Mouse (Mus musculus) ES-E14 (cell line): ENCODE measurements around the gene Hnrnph2. TPM values are rescaled to one million over a fixed set of nuclear protein-coding genes. Genes with fewer than 3 reads are reported as not detected.

ENCODE experiments used
- DNase-seq: peaks from one replicate; pipeline ENCODE4 v3.0.0-alpha.2; 2013; ENCODE audit warnings: low read depth, low spot score
- H3K27ac ChIP-seq: 2 replicates; pipeline ENCODE4 v1.5.1; 2012; ENCODE audit warnings: low read depth, mild to moderate bottlenecking, low read length, moderate library complexity, mixed read lengths; ENCODE audit not compliant: poor library complexity, insufficient read depth, severe bottlenecking
- H3K36me3 ChIP-seq: 2 replicates; pipeline ENCODE4 v1.6.1; 2012; ENCODE audit warnings: mild to moderate bottlenecking, low read length, moderate library complexity, mixed read lengths; ENCODE audit not compliant: control insufficient read depth, poor library complexity, insufficient read depth, severe bottlenecking
- H3K4me1 ChIP-seq, 2 experiments: fragments of 150-350 bp in 1 of 2; sonication (generic) in 1 of 2; 2 replicates each; pipeline ENCODE4 v1.6.1; 2012; ENCODE audit warnings: low read length in 2 of 2, mild to moderate bottlenecking in 1 of 2, mixed read lengths in 1 of 2; ENCODE audit not compliant: control insufficient read depth in 2 of 2, insufficient read depth in 2 of 2, poor library complexity in 1 of 2
- H3K4me3 ChIP-seq, 2 experiments: fragments of 150-350 bp in 1 of 2; sonication (generic) in 1 of 2; 2 replicates each; pipeline ENCODE4 v1.5.1; 2012; ENCODE audit warnings: low read length in 2 of 2, low read depth in 1 of 2, mild to moderate bottlenecking in 1 of 2, mixed read lengths in 1 of 2; ENCODE audit not compliant: insufficient read depth in 1 of 2, poor library complexity in 1 of 2, severe bottlenecking in 1 of 2
- H3K9ac ChIP-seq: 2 replicates; pipeline ENCODE4 v1.6.1; 2012; ENCODE audit warnings: low read depth, mild to moderate bottlenecking, low read length, mixed read lengths; ENCODE audit not compliant: poor library complexity, insufficient read depth, severe bottlenecking
- H3K9me3 ChIP-seq: fragments of 150-350 bp; sonication (generic); 2 replicates; pipeline ENCODE4 v1.6.1; 2012; ENCODE audit warnings: low read depth, mild to moderate bottlenecking, low read length; ENCODE audit not compliant: control insufficient read depth, insufficient read depth
- CHD2 ChIP-seq: IDR thresholded peaks from 2 replicates; pipeline ENCODE4 v1.6.1; 2014; ENCODE audit warnings: mild to moderate bottlenecking, low read depth, low read length, inconsistent platforms
- HCFC1 ChIP-seq: IDR thresholded peaks from 2 replicates; pipeline ENCODE4 v1.6.1; 2012; ENCODE audit warnings: low read length, inconsistent platforms, borderline replicate concordance; ENCODE audit not compliant: insufficient read depth
- MAFK ChIP-seq: IDR thresholded peaks from 2 replicates; pipeline ENCODE4 v1.6.1; 2014; ENCODE audit warnings: mild to moderate bottlenecking, low read depth, low read length, inconsistent platforms; ENCODE audit not compliant: insufficient read depth
- ZC3H11A ChIP-seq: IDR thresholded peaks from 2 replicates; pipeline ENCODE4 v1.6.1; 2012; ENCODE audit warnings: low read depth, mild to moderate bottlenecking, inconsistent platforms, low read length, borderline replicate concordance
- ZNF384 ChIP-seq: IDR thresholded peaks from 2 replicates; pipeline ENCODE4 v1.6.1; 2012; ENCODE audit warnings: low read depth, low read length, inconsistent platforms
- in situ Hi-C, 2 experiments: fragments of 600-800 bp; cut with MboI; formaldehyde crosslinking; loops; one replicate each; pipeline ENCODE4 v1.15.1; 2025; ENCODE audit warnings: low sequenced_read_pairs in 2 of 2, inconsistent platforms in 1 of 2; ENCODE audit not compliant: unreplicated experiment in 2 of 2
- total RNA-seq: library from RNA; depleted of rRNA; stranded (reverse); fragments of 300-350 nt; gene quantifications from 2 replicates; pipeline ENCODE4 v1.2.3, GENCODE M21; 2012

Hnrnph2 gene
- total RNA-seq, 1 experiment, result 53.6 TPM

DNA sequence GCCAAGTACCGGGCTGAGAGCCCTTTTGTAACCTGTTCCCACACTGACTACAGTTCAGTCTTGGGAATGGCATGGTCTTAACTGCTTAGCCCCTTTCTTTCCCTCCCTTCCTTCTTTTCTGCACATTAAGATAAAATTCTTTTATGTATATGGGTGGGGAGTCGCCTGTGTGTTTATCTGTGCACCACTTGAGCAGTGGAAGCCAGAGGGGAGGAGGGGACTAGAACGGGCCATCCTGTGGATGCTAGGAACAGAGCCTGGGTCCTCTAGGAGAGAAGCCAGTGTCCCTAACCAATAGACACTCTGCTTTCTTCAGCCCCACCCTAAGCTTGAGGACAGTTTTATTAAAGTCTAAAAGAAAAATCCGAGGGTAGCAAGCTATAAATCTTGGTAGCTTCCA is 10.0 kb downstream of the Hnrnph2 start:
- Histone ChIP-seq H3K27ac (no peak overlapping the region), H3K9me3 (no peaks in the 10 kb centered on the region), H3K4me1 (peaks cover 2 to 4% of the 10 kb centered on the region in 2 experiments; a peak in 2 of 4 replicates), H3K36me3 (peaks cover 3% of the 10 kb centered on the region), H3K4me3 (no peak overlapping the region), H3K9ac (no peak overlapping the region)
- in situ Hi-C loops, result no loop called here
- TF ChIP-seq HCFC1, result no peak
- DNase-seq, result no peak

DNA sequence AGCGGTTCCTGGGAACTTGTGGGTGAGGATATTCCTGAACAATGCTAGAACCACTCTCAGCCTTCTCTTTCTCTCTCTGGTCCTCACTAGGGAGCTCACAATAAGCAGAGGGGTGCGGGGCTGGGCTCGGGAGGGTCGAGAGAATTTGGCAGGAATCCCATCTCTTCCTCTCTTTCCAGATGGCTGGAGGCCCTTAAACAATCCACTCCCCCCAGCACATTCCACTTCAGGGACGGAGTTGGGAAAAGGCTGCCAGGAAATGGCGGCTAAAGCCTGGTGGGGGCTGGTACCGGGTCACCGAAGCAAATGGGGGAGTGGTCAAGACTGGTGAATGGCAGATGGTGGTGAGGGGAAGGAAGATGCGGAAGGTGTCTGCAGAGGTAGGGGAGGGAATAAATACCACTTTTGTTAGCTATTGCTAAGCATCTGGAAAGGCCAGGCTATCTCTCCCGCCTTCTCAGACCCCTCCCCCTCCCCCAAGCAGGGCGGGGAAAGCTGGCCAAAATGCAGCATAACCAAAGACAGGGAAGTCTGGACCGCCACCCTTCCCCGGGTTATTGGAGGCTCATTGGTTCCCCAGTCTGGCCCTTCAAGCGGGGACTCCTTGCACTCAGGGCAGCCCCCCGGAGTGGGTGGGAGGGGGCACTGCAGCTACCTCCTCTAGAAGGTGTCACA is 11.4 kb downstream of the Hnrnph2 start:
- in situ Hi-C loops, result no loop called here
- TF ChIP-seq HCFC1 (no peak), ZC3H11A (no peak), CHD2 (no peak), MAFK (no peak), ZNF384 (no peak)
- Histone ChIP-seq H3K9ac (peak overlapping the region; percentile 83), H3K4me1 (peaks cover 2 to 4% of the 10 kb centered on the region in 2 experiments; a peak in 2 of 4 replicates), H3K27ac (peak overlapping the region; percentile 90), H3K36me3 (peaks cover under 1% of the 10 kb centered on the region), H3K4me3 (peak overlapping the region; percentile 43 to 56; a peak in 3 of 4 replicates), H3K9me3 (no peaks in the 10 kb centered on the region)
- DNase-seq, result peak; percentile 52

DNA sequence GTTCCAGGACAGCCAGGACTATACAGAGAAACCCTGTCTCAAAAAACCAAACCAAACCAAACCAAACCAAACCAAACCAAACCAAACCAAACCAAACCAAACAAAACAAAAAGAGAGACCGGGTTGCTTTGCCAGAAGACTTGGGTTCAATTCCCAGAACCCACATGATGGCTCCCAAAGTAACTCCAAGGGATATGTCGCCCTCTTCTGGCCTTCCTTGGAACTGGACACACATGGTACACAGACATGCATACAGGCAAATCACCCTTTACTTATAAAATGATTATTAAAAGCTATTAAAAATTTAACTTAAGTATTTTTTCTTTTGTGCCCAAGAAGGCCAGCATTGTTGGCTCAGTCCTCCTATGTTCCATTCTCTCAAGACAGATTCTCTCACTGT is 13.3 kb downstream of the Hnrnph2 start:
- no peaks in the 10 kb centered on the region for H3K36me3 ChIP-seq
- in situ Hi-C loops, result no loop called here
- peaks cover 2 to 4% of the 10 kb centered on the region in 2 experiments; a peak in 2 of 4 replicates for H3K4me1 ChIP-seq
- no peak overlapping the region for H3K4me3 ChIP-seq
- H3K27ac ChIP-seq, result no peak overlapping the region
- TF ChIP-seq CHD2, result no peak
- no peak for TF ChIP-seq HCFC1
- TF ChIP-seq ZC3H11A, result no peak
- no peak for TF ChIP-seq ZNF384
- no peak for TF ChIP-seq MAFK
- no peaks in the 10 kb centered on the region for H3K9me3 ChIP-seq
- no peak overlapping the region for H3K9ac ChIP-seq
- peak; percentile 54 for DNase-seq

DNA sequence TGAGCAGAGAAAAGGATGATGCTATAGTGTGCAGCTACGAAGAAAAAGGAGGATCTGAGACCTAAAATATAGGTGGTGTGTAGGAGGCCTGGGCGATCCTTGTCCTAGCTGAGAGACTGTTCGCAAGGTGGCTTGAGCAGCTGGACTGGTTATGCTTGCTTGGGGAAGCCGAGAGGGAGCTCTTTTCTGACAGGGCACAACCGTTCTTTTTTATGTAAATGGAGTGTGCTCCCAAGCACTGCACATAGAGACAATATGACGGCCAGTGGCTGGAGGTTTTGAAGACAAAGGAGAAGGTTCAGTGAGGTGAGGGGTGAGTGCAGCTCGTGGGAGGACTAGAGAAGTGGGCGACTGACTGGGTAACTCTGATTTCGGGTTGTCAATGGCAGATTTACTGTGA is 18.7 kb downstream of the Hnrnph2 start:
- DNase-seq, result no peak
- Histone ChIP-seq H3K4me1 (no peaks in the 10 kb centered on the region; a peak in 1 of 4 replicates), H3K4me3 (no peak overlapping the region), H3K9me3 (no peaks in the 10 kb centered on the region), H3K27ac (no peak overlapping the region), H3K9ac (no peak overlapping the region; the same call in 1 of the 2 replicates), H3K36me3 (no peaks in the 10 kb centered on the region)
- TF ChIP-seq CHD2, result no peak
- TF ChIP-seq HCFC1, result no peak
- no peak for TF ChIP-seq ZC3H11A
- TF ChIP-seq ZNF384, result no peak
- no peak for TF ChIP-seq MAFK
- in situ Hi-C loops, result no loop called here

DNA sequence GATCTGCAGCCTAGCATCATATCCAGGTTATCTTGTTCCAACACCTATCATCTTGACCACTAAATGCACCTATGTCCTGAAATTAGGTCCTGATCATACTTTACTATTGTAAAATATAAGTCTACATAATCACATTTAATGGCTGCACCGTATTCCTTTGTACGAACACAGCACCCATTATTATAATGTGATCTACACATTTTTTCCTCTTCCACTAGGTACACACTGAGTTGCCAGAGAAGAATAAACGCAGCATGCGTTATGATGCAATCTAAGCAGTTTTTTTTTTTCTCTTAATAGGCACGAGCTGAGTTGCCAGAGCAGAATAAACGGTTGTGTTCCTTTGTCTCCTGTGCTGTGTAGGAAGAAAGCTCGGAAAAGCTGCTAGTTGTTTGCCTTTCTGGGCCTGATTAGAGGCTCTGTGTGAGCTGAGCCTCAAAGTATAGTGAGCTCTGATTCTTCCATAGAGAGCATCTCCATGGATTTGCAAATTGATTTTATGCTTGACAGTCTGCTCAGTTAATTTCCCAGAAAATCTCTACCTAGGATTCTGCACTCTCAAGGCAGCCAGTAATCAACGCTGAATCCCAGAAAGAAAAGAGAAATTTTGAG is 19.4 kb downstream of the Hnrnph2 start:
- Histone ChIP-seq H3K9me3 (no peaks in the 10 kb centered on the region), H3K9ac (no peak overlapping the region), H3K27ac (no peak overlapping the region), H3K4me1 (no peaks in the 10 kb centered on the region; a peak in 1 of 4 replicates), H3K4me3 (no peak overlapping the region), H3K36me3 (no peaks in the 10 kb centered on the region)
- no peak for TF ChIP-seq MAFK
- no peak for TF ChIP-seq ZC3H11A
- no peak for TF ChIP-seq ZNF384
- TF ChIP-seq CHD2, result no peak
- TF ChIP-seq HCFC1, result no peak
- in situ Hi-C loops, result no loop called here
- DNase-seq, result no peak
